Mouse (Mus musculus): Measurements from ENCODE around the gene Zfp69.

GRCm38 (mm10) chr4:120995911-120996310 lies 44.4 kb upstream of the Zfp69 start:
- TF ChIP-seq CTCF (IDR thresholded peaks at IDR 0.05; ENCODE audit: low read depth, low read length) (no peak), TAL1 (conservative IDR thresholded peaks at IDR 0.05; ENCODE audit: low read depth, low read length) (no peak)
